Mouse (Mus musculus) gastrocnemius, postnatal 36 days (tissue): ENCODE measurements around the gene Rilpl1. TPM values are rescaled to one million over a fixed set of nuclear protein-coding genes. Genes with fewer than 3 reads are reported as not detected.
"Not testable (repeated sequence)": the region's sequence is repeated elsewhere in the genome, so short reads cannot be mapped to it uniquely, and the experiment has no call there.

ENCODE experiments used
- DNase-seq, 2 experiments: peaks; one replicate each; pipeline ENCODE4 v3.0.0; 2022
- intact Hi-C: fragments of 180-260 bp; cut with DNase I; formaldehyde crosslinking; loops from one replicate; pipeline ENCODE4 v1.15.1; 2025
- total RNA-seq, 2 experiments: library from RNA; stranded (reverse); gene quantifications; 2 replicates each; pipeline ENCODE4 v1.2.3; 2021

Rilpl1 gene
- total RNA-seq, 2 experiments from 2014 or later, result 197 to 200 TPM

DNA sequence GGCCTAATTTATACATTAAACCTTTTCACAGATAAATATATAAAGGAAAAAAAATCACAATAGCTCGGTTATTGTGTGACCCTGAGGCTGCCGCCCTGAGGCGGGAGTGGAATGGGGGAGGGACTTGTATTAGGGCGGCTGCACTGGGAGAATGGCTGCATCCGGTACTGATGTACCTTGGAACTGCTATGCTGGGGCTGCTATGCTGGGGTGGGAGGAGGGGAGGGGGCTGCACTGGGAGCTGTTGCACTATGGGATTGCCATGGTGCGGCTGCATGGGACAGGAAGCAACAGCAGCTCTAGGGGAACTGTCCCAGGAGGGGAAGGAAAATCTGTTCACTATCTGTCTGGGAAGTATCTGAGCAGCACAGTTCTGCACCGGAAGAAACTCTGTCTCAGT is 1.3 kb upstream of the Rilpl1 start:
- DNase-seq, result no peak
- intact Hi-C loops, result loop anchor here (5.0 kb wide), 1 partner anchor 35 kb away; no protein-coding TSS in a partner anchor

DNA sequence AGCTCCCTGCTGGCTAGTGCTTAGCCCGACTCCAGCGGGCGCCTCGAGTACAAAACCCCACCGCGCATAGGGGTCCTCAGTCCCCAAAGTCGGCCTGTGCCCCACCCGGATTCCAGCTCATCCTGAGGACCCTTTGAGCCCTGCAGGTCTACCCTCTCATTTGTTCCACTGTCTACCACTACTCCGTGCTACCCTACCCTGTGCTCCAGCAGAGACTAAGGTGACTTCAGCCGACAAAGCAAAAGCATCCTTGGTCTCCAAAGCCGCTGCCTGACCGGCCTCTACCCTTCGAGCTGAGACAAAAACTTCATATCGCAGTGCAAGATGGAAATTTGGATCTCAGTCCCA is 366 bp upstream of the Rilpl1 start:
- intact Hi-C loops, result loop anchor here (5.0 kb wide), 1 partner anchor 34 kb away; no protein-coding TSS in a partner anchor
- DNase-seq, result no peak

DNA sequence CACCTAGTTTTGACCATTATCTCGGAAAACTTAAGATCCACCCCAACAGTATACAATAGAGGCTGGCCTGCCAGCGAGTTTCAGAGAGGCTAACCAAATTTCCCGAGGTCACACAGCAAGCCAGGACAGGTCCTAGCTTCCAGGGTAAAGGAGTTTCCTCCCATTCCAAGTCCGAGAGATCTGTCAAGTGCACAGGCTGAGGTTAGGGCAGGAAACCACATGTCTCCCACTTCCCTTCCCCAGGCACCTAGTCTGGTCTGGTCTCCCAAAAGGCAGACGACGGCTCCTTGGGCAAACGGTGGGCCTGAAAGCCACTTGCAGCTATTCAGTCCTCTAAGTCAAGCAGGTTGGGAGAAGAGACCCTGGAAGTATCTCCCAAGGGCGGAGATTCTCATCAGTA is 1.5 kb downstream of the Rilpl1 start:
- intact Hi-C loops, result loop anchor here (5.0 kb wide), 1 partner anchor 32 kb away; no protein-coding TSS in a partner anchor
- DNase-seq, result no peak

DNA sequence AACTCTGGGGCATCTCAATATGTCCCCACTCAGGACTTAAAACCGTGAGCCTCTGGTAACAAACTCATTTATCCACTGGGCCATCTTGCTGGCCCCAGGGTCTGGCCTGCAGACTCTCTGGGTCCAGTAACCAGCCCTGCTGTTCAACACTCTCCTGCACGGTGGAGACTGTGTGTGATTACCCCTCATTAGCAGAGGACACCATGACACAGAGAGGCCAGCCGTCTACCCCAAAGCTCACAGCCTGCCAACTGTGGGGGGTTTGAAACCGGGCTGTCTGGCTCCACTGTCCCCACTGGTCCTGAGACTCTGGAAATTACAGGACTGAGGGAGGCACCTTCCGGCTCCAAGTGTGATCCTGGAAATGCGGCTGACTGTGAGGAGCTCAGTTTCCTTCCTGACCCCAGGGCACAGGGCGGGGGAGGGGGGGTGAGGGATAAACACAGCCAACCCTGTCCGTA is 2.0 kb downstream of the Rilpl1 start:
- intact Hi-C loops, result no loop called here

GRCm38 (mm10) chr5:124528791-124529190 is 2.4 kb downstream of the Rilpl1 start:
- DNase-seq, result peak in 1 of 2 experiments; percentile 47
- intact Hi-C loops, result no loop called here

More for the DNA sequence above, 2.0 kb downstream of the Rilpl1 start:
- no peak for DNase-seq

DNA sequence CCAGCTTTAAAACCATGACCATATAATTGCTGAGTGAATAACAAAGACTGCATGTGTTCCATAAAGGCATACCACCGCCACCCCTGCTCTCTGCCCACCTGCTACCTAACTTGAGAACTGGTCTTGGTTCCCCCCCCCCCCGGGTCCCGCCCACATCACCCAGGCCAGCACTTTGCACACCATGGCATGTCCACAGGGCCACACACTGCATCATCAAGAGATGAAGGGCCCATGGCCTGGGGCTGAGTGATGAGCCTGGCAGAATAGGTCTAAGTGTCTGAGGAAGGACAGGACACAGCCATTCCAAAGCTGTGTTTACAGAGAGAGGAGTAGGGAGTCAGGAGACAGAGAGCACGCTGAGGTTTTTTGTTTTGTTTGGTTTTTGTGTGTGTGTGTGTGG is 2.8 kb downstream of the Rilpl1 start:
- no peak for DNase-seq
- intact Hi-C loops, result no loop called here

DNA sequence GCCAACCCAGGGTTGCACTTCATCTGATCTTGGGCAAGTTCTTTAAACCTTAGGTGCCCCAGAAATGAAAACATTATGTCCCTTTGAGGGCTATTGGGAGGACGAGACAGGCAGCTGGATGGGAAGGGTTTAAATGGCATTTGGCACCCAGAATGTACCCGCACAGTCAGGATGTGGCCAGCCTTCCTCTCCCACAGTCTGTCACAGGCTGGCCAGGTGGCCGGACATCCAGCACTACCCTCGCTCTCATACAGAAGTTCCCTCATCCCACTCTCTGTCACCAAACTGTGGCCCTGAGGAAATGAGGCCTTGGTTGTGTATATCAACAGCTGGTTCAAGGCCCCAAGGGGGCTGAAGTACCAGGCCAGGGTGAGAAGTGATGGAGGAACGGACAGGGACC is 6.2 kb downstream of the Rilpl1 start:
- DNase-seq, result no peak
- intact Hi-C loops, result no loop called here

DNA sequence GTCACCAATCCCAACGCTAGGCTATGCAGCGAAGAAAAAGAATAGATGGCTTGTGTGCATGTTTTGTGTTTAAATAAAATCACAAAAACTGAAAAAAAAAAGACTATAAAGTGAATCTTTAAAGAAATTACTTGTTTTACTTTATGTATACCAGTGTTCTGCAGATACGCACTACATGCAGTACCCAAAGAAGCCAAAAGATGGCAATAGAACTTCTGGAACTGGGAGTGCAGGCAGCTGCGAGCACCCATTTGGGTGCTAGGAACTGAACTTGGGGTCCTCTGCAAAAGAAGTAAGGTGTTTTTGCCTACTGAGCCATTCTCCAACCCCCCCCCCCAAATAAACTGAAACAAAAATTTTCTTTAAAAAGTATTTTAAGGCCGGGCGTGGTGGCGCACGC is 8.2 kb downstream of the Rilpl1 start:
- no peak for DNase-seq
- intact Hi-C loops, result no loop called here

DNA sequence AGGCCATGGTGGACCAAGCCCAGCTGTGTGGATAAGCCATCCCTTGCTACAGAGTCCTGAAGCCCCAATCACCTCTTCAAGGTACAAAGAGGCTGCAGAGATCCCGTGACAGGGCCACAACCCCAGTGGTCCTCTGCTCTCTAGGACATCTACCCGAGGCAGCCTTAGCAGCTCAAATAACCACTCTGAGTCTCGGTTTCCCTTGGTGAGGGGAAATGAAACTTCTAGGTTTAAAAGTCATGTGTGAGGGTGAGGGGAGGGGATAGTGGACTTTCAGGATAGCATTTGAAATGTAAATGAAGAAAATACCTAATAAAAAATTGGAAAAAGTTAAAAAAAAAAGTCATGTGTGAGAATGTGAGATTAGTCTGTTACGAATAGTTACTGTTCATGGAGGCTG is 9.6 kb downstream of the Rilpl1 start:
- no peak for DNase-seq
- intact Hi-C loops, result no loop called here

- DNase-seq, result no peak
- intact Hi-C loops, result no loop called here
Measured at GRCm38 (mm10) chr5:124518648-124519047, 12.5 kb downstream of the Rilpl1 start.

DNA sequence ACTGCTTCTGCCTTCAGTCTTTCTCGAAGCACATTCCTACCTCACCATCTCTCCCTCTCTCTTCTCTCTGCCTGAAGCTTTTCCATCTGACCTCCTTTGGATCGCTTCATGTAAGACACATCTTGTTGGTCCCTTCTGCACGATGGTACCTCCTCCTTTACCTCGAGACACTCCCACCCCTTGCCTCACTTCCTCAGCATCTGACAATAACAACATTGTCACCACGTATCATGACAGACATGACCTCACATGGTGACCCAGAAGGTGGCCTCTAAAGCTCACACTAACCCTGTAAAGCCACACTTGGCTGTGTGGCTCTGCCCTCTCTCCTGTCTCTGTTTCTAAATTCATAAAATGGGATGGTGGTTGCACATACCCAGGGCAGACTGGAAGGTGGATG is 15.4 kb downstream of the Rilpl1 start:
- intact Hi-C loops, result no loop called here
- no peak for DNase-seq

DNA sequence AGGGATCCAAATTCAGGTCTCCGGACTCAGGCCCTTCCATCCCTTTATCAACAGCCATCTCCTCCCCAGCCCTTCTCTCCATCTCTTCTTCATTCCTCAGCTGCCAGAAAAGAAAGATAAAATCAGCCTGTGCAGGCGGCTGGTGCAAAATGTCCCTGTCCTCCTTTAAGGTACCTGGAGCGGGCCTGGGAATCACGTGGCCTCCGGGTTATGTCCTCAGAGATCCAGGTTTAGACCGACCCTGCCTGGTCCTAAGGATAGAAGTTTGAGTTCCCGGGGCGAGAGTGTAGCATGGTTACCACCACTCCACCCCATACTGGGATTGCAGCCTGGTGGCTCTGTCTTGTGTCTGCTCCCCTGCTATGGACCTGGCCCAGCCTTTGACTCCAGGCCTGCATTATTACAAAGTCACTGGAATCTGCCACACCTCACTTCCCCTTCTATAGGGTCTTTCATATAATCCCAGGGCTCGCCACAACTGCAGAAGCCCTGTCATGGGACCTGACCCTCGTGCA is 20.6 kb downstream of the Rilpl1 start:
- intact Hi-C loops, result no loop called here
- DNase-seq, result no peak

GRCm38 (mm10) chr5:124509742-124510237 is 21.4 kb downstream of the Rilpl1 start:
- intact Hi-C loops, result no loop called here
- peak; percentile 49 to 83 for DNase-seq

DNA sequence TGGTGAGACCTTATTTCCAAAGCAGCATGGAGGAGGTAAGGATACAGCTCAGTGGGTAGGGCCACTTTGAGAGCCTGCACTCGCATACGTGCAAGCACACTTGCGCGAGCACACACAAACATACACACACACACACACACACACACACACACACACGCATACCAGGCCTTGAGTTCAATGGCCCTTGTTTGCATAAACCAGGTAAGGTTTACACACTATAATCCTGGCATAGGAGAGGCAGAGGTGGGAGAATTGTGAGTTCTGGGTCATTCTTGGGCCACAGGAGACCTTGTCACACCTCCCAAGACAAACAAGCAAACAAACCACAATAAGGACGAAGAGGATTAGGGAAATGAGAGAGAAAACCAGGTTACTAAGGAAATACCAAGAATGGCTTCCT is 22.0 kb downstream of the Rilpl1 start:
- intact Hi-C loops, result no loop called here
- no peak for DNase-seq

DNA sequence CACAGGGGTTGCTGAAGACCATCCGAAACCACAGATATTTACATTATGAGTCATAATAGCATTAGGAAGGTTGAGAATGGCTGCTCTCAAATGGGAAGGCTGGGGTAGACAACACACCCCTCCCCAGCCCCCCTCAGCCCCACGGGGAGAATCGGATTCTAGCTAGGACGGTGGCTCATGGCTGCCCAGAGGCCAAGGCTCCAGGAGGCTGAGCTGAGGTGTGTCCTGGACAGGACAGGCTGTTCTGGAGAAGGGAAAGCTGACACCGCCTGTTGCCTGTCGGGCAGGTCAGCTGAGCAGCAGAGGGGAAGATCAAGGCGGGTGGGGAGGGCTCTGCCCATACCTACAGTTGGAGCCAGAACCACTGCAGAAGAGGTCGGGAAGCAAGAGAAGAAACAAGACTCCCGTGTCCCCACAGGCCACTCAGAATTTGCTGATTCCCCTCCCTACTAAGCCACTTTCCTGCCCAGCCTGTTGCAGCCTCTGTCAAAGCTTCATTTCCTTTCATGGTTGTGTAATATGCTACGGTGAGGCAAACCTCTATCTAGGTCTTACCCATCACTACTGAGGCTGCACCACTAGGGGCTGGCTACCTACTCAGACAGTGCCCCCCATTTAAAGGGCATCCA is 24.3 kb downstream of the Rilpl1 start:
- intact Hi-C loops, result no loop called here
- DNase-seq, result peak; percentile 48 to 64

- intact Hi-C loops, result no loop called here
Measured at GRCm38 (mm10) chr5:124505235-124505634, 26.0 kb downstream of the Rilpl1 start.

DNA sequence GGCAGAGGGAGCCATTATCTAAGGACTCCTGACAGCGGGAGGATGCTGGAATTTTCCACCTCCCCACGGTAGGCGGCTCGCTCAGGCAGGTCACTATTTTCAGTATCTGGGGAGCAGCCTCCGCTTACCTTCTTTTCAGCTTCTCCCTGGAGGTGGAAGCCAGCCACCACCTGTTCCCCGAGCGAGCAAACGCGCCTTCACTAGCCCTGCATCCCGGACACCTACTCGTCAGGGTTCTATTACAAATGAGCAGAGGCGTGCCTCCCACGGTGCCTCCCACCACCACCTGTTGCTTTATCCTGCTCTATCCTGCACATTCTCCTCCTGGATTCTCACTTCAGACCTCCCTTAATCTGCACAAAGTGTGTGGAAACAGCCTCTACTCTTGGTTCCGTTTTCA is 27.4 kb downstream of the Rilpl1 start:
- no peak for DNase-seq
- intact Hi-C loops, result no loop called here

More at GRCm38 (mm10) chr5:124505235-124505634, 26.0 kb downstream of the Rilpl1 start:
- no peak for DNase-seq

GRCm38 (mm10) chr5:124501541-124501940 is 29.6 kb downstream of the Rilpl1 start:
- intact Hi-C loops, result no loop called here
- no peak for DNase-seq

DNA sequence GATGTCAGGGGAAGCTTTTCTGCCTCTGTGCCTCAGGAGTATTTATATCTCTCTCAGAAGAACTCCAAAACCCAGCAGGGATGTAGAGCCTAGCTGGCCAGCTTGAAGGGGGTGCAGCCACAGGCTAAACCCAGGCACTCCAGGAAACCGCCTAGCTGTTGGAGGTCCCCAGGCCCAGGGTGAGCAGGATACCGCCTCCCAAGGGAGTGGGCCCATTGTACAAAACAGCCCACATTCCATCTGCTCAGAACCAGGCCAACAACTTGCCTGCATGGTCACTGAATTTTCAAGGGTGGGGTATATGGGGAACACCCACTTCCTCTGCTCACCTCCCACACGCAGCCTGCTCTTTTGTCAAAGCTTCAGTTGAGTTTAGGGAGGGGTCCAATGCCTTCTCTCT is 30.6 kb downstream of the Rilpl1 start:
- intact Hi-C loops, result no loop called here
- no peak for DNase-seq

- DNase-seq, intact Hi-C loops: not testable (repeated sequence)
Measured at GRCm38 (mm10) chr5:124500037-124500436, 31.2 kb downstream of the Rilpl1 start.

DNA sequence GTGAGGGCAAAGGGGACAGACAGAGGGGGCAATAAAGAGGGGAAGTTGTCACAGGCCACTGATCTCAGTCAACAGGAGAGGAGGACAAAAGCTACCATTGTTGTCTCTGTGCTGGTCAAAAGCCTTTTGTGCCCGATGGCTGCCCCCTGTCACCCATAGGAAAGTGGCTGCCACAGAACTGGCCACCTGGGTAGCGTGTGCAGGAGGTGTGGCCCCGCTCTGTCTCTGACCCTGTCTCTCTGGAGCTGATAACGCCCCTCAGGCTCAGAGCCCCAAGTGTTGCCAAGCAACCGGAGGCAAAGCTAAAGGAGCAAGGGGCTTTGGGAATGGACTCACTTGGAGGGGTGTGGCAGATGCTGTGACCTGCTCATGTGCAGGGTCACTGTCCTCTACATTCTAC is 32.2 kb downstream of the Rilpl1 start:
- DNase-seq, result no peak
- intact Hi-C loops, result loop anchor here (5.0 kb wide), 1 partner anchor 33 kb away; the partner anchor contains the start of gene Rilpl1

DNA sequence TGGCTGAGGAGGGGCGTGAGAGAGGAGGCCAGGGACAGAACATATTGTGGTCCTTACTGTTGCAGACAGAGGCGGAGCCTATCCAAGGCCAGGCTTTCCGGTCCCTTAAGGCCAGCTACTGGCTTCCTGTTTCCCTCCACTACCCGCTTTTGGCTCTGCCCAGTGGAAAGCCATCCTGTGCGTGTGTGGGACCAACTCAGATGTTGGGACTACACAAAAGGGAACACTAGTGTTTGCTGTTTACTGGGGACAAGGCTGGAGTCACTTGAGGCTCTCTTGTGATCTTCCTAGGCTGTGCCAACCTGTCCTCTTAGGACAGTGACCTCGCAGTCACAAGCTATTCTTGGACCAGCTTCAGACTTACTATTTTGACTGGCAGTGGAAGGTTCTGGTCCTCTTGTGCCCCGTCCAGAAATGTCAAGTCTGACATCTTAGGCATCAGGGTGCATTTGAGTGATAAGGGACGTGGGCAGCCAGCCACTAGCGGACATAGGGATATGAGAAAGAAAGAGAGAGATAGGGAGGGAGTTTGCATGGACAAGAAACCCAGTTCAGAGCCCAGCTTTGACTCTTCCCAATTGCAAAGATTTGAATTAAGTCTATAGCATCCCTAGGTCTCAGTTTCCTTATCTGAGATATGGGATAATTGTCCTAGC is 32.8 kb downstream of the Rilpl1 start:
- intact Hi-C loops, result loop anchor here (5.0 kb wide), 1 partner anchor 34 kb away; the partner anchor contains the start of gene Rilpl1
- DNase-seq, result peak in 1 of 2 experiments; percentile 50
